Mouse (Mus musculus) R1 (cell line): ENCODE measurements around the gene Slc25a28.

ENCODE experiments used
- DNase-seq: peaks from one replicate; pipeline ENCODE4 v3.0.0-alpha.2; 2018; ENCODE audit warnings: low read depth, low spot score

The Slc25a28 gene

GRCm38 (mm10) chr19:43674730-43675524 lies at the start of gene Slc25a28:
Gene Slc25a28, minus strand, starts transcription at chr19:43674881.
- DNase-seq, result peak; percentile 100

- DNase-seq, result no peak
These were observed 49.5 kb upstream of the Slc25a28 start for GRCm38 (mm10) chr19:43724194-43724593.

- DNase-seq, result no peak
These were observed 48.8 kb upstream of the Slc25a28 start for GRCm38 (mm10) chr19:43723501-43723900.

GRCm38 (mm10) chr19:43722891-43723290 lies 48.2 kb upstream of the Slc25a28 start:
- no peak for DNase-seq

- no peak for DNase-seq
These were observed 45.4 kb upstream of the Slc25a28 start for GRCm38 (mm10) chr19:43720061-43720460.

GRCm38 (mm10) chr19:43711971-43712370 lies 37.3 kb upstream of the Slc25a28 start:
- no peak for DNase-seq

GRCm38 (mm10) chr19:43711159-43711916 lies 36.7 kb upstream of the Slc25a28 start:
- DNase-seq, result peak; percentile 54

GRCm38 (mm10) chr19:43709317-43709716 lies 34.6 kb upstream of the Slc25a28 start:
- no peak for DNase-seq

- DNase-seq, result no peak
These were observed 33.5 kb upstream of the Slc25a28 start for GRCm38 (mm10) chr19:43708206-43708605.

GRCm38 (mm10) chr19:43704787-43705497 lies 30.3 kb upstream of the Slc25a28 start:
- no peak for DNase-seq

- DNase-seq, result no peak
These were observed 29.5 kb upstream of the Slc25a28 start for GRCm38 (mm10) chr19:43704211-43704610.

- no peak for DNase-seq
These were observed 25.1 kb upstream of the Slc25a28 start for GRCm38 (mm10) chr19:43699763-43700155.

GRCm38 (mm10) chr19:43699021-43699762 lies 24.5 kb upstream of the Slc25a28 start:
- DNase-seq, result peak; percentile 56

GRCm38 (mm10) chr19:43697666-43698370 lies 23.1 kb upstream of the Slc25a28 start:
- no peak for DNase-seq

- DNase-seq, result no peak
These were observed 20.9 kb upstream of the Slc25a28 start for GRCm38 (mm10) chr19:43695514-43695964.

- DNase-seq, result no peak
These were observed 18.1 kb upstream of the Slc25a28 start for GRCm38 (mm10) chr19:43692815-43693214.

- peak; percentile 95 for DNase-seq
These were observed 15.0 kb upstream of the Slc25a28 start, which contains the start of gene Entpd7 for GRCm38 (mm10) chr19:43689419-43690246. Gene Entpd7, plus strand, starts transcription at chr19:43689672.

GRCm38 (mm10) chr19:43681541-43681940 lies 6.9 kb upstream of the Slc25a28 start:
- DNase-seq, result no peak

GRCm38 (mm10) chr19:43679474-43679981 lies 4.8 kb upstream of the Slc25a28 start:
- DNase-seq, result no peak
